Mouse (Mus musculus): ENCODE measurements around the gene Serpinc1.
"Not testable (repeated sequence)": the region's sequence is repeated elsewhere in the genome, so short reads cannot be mapped to it uniquely, and the experiment has no call there.

Serpinc1 gene

DNA sequence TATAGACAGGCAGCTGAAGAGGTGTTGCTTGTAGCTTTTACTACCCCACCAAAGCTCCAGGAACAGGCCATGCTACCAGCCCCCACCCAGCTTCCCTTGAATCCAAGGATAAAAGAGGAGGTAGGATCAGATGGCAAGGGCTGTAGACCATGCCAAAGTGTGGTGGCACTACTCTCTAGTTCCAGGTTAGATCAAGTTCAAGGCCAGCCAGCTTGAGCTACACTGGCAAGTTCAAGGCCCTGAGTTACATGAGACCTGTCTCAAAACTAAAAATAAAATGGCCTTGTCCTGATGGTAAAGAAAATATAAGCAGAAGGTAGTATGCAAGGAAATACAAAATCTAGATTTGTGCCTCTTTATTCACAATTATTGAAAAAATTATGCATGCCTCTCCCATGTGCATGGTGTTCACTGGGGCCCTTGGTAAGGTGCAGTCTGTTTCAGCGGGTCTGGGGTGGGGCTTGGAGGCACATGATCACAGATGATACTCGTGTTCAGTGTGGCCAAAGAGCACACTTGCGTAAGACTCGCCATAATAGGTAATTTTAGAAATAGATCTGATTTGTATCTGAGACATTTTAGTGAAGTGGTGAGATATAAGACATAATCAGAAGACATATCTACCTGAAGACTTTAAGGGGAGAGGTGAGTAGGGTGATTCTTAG is at the start of gene Serpinc1:
Gene Serpinc1, plus strand, starts transcription at position 515 of the 665 bp plus-strand sequence.
- no peak for ATAC-seq (ENCODE audit: insufficient number of reproducible peaks, low FRiP score, low TSS enrichment)

DNA sequence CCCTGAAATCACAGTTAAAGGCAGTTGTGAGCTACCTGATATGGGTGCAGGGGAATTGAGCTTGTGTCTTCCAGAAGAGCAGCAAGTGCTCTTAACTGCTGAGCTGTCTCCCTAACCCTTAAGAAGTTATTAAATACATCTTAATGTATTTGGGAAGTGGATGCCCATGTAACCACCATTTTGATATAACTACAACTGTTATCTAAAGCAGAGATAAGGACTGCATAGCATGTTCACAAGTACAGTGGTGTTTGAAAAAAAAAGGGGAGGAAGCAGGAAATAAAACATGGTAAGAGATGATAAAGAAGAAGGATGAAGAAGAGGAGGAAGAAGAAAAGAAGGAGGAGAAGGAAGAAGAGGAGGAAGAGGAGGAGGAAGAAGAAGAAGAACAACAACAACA is 47.1 kb upstream of the Serpinc1 start:
- ATAC-seq (ENCODE audit: insufficient number of reproducible peaks, low FRiP score, low TSS enrichment), result no peak

GRCm38 (mm10) chr1:160933896-160934482 is 44.4 kb upstream of the Serpinc1 start:
- ATAC-seq (ENCODE audit: insufficient number of reproducible peaks, low FRiP score, low TSS enrichment), result no peak; the same call in 1 of the 2 replicates

- ATAC-seq (ENCODE audit: insufficient number of reproducible peaks, low FRiP score, low TSS enrichment), result no peak
Observed at GRCm38 (mm10) chr1:160935551-160935950, 42.8 kb upstream of the Serpinc1 start.

GRCm38 (mm10) chr1:160963199-160963598 is 15.2 kb upstream of the Serpinc1 start:
- no peak for ATAC-seq (ENCODE audit: insufficient number of reproducible peaks, low FRiP score, low TSS enrichment)

DNA sequence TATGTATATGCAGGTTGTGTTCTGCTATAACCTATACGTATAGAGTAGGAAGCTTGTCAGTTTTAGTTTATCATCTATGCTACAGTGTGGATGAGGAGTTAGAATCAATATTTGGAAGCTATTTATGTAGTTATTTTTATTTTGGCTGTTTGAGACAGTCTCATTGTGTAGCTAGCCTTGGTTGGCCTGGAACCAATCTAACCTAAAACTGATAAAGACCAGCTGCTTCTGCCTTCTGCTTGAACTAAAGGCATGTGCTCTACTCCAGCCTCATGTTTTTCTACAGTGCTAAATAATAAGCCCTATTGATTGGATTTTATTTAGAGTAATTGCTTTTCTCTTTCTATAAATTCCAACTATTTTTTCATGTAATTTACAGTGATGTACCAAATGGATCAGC is 11.1 kb upstream of the Serpinc1 start:
- no peak for ATAC-seq (ENCODE audit: insufficient number of reproducible peaks, low FRiP score, low TSS enrichment)

DNA sequence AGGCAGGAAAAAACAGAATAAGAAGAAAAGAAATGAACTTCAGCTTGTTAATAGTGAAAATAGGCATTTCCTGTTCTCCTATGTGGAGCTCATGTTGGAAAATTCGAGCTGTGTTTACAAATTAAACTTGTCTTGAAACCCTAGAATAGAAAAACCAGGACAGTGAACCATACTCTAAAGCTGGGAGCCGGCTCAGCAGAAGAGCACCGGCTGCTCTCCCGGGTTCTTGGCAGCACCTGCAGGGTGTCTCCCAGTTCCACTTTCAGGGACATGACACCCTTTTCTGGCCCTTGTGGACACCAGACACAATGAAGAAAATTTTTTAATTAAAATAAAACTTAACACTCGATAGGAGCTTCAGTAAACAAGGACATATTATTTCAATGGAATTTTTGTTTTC is 9.7 kb upstream of the Serpinc1 start:
- ATAC-seq (ENCODE audit: insufficient number of reproducible peaks, low FRiP score, low TSS enrichment), result no peak

- ATAC-seq (ENCODE audit: insufficient number of reproducible peaks, low FRiP score, low TSS enrichment), result no peak
Observed at GRCm38 (mm10) chr1:160980021-160980420, 1.6 kb downstream of the Serpinc1 start.

- no peak for ATAC-seq (ENCODE audit: insufficient number of reproducible peaks, low FRiP score, low TSS enrichment)
Observed at GRCm38 (mm10) chr1:160980537-160981234, 2.3 kb downstream of the Serpinc1 start.

- ATAC-seq (ENCODE audit: insufficient number of reproducible peaks, low FRiP score, low TSS enrichment), result no peak
Observed at GRCm38 (mm10) chr1:160981337-160981736, 3.0 kb downstream of the Serpinc1 start.

GRCm38 (mm10) chr1:160982887-160983286 is 4.5 kb downstream of the Serpinc1 start:
- ATAC-seq (ENCODE audit: insufficient number of reproducible peaks, low FRiP score, low TSS enrichment), result no peak

DNA sequence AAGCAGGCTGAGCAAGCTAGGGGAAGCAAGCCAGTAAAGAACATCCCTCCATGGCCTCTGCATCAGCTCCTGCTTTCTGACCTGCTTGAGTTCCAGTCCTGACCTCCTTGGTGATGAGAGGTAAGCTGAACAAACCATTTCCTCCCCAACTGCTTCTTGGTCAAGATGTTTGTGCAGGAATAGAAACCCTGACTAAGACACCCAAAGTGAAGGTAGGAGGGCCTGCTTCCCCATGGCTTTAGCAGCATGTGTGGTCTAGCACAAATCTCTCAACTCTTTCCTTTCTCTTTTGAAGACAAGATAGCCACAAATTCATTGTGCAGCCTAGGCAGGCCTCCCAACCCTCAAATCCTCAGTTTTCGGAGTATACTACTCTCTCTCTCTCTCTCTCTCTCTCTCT is 6.3 kb downstream of the Serpinc1 start:
- ATAC-seq (ENCODE audit: insufficient number of reproducible peaks, low FRiP score, low TSS enrichment), result not testable (repeated sequence)

GRCm38 (mm10) chr1:160985477-160985876 is 7.1 kb downstream of the Serpinc1 start:
- ATAC-seq (ENCODE audit: insufficient number of reproducible peaks, low FRiP score, low TSS enrichment), result no peak

DNA sequence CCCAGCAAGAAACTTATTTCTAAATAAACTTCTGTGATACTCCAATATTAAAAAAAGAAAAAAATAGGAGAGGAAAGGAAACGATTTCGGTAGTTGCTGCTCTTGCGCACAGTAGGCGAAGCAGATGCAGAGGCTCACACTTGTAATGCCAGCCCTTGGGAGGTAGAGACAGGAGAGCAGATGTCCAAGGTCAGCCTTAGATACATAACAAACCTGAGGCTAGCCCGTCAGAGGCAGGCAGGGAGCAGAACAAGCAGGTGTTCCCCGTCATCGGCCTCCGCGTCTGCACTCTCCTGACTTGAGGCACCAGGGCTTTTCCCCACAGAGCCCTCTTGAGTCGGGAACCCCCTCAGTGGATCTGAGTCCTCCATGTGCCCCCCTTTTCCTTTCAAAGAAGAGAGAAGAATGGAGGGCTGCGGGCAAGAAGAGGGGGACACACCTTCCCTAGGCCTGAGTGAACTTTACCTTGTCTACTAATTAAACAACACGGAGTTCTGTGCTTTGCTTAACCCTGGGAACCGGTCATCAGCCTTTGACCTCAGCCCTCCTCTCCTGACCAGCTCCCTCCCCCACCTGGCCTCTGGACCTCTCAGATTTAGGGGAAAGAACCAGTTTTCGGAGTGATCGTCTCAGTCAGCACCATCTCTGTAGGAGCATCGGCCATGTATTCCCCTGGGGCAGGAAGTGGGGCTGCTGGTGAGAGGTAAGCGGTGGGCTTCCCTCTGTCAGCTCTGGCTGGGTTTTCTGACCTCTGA is 8.7 kb downstream of the Serpinc1 start:
- no peak for ATAC-seq (ENCODE audit: insufficient number of reproducible peaks, low FRiP score, low TSS enrichment)

DNA sequence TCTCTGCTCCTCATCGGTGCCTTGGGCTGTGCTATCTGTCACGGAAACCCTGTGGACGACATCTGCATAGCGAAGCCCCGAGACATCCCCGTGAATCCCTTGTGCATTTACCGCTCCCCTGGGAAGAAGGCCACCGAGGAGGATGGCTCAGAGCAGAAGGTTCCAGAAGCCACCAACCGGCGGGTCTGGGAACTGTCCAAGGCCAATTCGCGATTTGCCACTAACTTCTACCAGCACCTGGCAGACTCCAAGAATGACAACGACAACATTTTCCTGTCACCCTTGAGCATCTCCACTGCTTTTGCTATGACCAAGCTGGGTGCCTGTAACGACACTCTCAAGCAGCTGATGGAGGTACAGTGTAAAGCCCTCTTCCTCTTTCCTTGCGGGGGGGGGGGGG is 11.0 kb downstream of the Serpinc1 start:
- ATAC-seq (ENCODE audit: insufficient number of reproducible peaks, low FRiP score, low TSS enrichment), result no peak

- ATAC-seq (ENCODE audit: insufficient number of reproducible peaks, low FRiP score, low TSS enrichment), result no peak
Observed at GRCm38 (mm10) chr1:160993851-160994250, 15.5 kb downstream of the Serpinc1 start.

- ATAC-seq (ENCODE audit: insufficient number of reproducible peaks, low FRiP score, low TSS enrichment), result 0 out of 2 replicates have a peak, but pooled peaks have one; percentile 18
Observed at GRCm38 (mm10) chr1:161004942-161005341, 26.6 kb downstream of the Serpinc1 start.

DNA sequence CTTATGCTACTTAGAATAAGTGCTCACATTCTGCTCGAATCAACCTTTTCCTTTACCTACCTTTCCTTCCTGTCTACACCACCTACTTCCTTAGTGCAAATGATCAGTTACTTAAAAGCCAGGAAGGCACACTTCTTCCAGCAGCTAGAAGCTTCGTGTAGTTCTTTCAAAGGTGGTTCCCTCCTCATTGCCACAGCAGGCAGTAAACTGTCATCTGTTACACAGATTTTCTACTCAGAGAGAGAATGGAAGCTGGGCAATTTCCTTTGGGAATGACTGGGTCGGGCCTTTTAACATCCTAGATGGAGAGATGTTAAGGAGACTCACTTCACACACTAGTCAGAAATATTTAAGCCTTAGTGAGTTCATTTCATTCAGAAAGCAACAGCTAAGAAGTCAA is 27.1 kb downstream of the Serpinc1 start:
- ATAC-seq (ENCODE audit: insufficient number of reproducible peaks, low FRiP score, low TSS enrichment), result no peak

GRCm38 (mm10) chr1:161006471-161006870 is 28.1 kb downstream of the Serpinc1 start:
- ATAC-seq (ENCODE audit: insufficient number of reproducible peaks, low FRiP score, low TSS enrichment), result no peak

- no peak for ATAC-seq (ENCODE audit: insufficient number of reproducible peaks, low FRiP score, low TSS enrichment)
Observed at GRCm38 (mm10) chr1:161008038-161008437, 29.7 kb downstream of the Serpinc1 start.

DNA sequence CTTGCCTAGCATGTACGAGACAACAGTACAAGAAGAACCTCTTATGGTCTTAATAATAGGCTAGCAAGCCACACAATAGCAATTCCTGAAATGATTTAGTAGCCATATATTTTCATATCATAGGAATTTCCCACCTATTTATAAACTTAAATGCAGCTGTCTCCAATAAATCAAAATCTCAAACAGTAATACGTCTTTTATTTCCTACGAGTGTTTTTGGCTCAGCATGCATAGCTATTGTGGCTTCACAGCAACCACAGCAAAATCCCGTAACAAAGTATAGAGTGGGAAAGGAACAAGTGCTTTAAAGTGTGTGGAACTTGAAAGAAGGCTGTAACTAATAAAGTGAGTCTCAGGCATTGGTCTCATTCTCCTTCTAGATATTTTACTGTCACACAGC is 32.1 kb downstream of the Serpinc1 start:
- ATAC-seq (ENCODE audit: insufficient number of reproducible peaks, low FRiP score, low TSS enrichment), result no peak

All from cerebellum, adult (tissue).